Mouse (Mus musculus) heart, adult 2 months (tissue): ENCODE data around the gene Ttc7.

ENCODE experiments used
- CTCF ChIP-seq: fragments of 200-600 bp; IDR thresholded peaks from 2 replicates; pipeline ENCODE4 v1.8.1; 2022; ENCODE audit warnings: antibody characterized with exemption, mild to moderate bottlenecking, moderate library complexity
- EP300 ChIP-seq: fragments of 200-500 bp; IDR thresholded peaks from 2 replicates; pipeline ENCODE4 v1.6.1; 2011; ENCODE audit warnings: low read depth, low read length, control low read depth; ENCODE audit not compliant: insufficient read depth
- POLR2A ChIP-seq: fragments of 200-500 bp; IDR thresholded peaks from 2 replicates; pipeline ENCODE4 v1.6.1; 2011; ENCODE audit warnings: mild to moderate bottlenecking, low read depth, low read length, control low read depth; ENCODE audit not compliant: insufficient read depth

DNA sequence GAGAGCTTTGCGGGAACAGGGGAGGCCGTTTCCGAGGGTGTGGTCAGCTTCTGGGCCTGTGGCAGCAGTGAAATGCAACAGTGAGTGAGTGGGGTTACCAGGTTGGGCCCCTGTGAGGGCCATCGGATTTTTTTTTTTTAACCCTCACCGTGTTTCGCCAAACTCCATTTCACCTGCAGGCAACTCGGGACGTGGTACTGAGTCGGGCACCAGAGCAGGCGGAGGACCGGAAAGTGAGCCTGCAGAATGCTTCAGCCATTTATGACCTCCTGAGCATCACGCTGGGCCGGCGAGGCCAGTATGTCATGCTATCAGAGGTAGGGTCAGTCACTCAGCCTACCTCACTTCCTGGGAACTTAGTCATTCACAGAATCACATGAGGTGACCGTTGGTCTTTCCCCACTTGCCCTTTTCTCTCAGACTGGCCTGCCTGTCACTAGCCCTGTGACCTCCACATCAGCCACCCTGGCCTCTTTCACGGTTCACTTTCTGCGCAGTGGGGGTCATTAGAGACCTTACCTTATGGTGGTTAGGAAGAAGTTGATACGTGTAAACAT is 46.5 kb downstream of the Ttc7 start:
- TF ChIP-seq POLR2A (no peak), CTCF (no peak), EP300 (no peak)
